Mouse (Mus musculus) gastrocnemius, postnatal 14 days (tissue): ENCODE results near the gene Vinac1. TPM values are rescaled to one million over a fixed set of nuclear protein-coding genes. Genes with fewer than 3 reads are reported as not detected.
"Not testable (repeated sequence)": the region's sequence is repeated elsewhere in the genome, so short reads cannot be mapped to it uniquely, and the experiment has no call there.

ENCODE experiments used
- DNase-seq: peaks from one replicate; pipeline ENCODE4 v3.0.0; 2021; ENCODE audit warnings: mixed read lengths
- intact Hi-C: fragments of 180-260 bp; cut with DNase I; formaldehyde crosslinking; loops from one replicate; pipeline ENCODE4 v1.15.1; 2025; ENCODE audit warnings: low total_unique reads
- total RNA-seq, 2 experiments: library from RNA; stranded (reverse); gene quantifications; 2 replicates each; pipeline ENCODE4 v1.2.3; 2021

Gene Vinac1
- total RNA-seq, 2 experiments from 2014 or later = 0.04 TPM; not detected in 1

DNA sequence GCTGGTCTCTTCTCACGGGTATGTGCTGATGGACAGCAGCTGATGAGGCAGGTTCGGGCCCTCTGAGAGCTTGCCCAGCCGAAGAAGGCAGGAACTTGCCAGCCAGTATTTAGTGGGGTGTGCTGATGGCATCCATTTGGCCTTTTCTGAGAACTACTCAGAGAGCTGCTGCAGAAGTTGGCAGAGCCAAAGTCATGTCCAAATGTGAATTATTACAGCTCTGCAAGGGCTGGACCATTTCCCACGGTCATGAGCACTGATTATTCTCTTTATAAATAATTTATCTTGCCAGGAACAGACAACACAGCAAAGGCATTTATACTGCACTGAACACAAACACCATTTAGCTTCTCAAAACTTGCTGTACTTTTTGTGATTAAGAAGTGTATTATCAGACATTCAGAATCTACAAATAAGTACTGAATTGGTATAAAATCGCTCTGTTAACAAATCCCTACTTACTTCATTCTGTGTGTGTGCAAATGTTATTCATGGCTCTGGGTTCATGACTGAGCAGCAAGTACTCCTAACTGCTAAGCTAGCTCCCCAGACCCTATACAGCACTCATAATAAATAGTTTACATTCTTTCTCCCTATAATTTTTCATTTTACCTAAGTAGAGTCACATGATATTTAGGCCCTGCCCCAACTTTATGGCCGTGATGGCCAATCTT is 1.7 kb downstream of the Vinac1 start:
- intact Hi-C loops = no loop called here
- no peak for DNase-seq

DNA sequence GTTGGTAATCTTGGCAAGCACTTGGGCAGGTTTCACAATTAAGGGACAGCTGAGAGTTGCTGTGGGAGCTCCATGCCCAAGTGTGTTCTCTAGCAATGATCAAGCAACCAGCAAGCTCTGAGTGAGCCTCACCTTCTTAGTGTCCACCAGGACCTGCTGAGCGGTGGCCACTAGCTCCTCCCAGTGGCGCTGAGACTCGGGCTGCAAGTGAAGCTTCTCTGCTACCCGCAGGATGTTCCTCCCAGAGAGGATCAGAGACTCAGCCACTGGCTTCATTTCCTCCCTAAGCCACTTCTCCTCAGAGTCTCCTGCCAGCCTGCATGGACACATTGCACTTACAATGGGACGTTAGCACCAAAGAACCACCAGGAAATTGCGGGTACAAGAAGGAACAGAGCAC is 7.4 kb downstream of the Vinac1 start:
- no peak for DNase-seq
- intact Hi-C loops = no loop called here

- intact Hi-C loops = loop anchor here (5.0 kb wide), 1 partner anchor 218 kb away; no protein-coding TSS in a partner anchor
- peak; percentile 24 for DNase-seq
Observed at GRCm38 (mm10) chr2:129038937-129039631, 8.9 kb downstream of the Vinac1 start.

DNA sequence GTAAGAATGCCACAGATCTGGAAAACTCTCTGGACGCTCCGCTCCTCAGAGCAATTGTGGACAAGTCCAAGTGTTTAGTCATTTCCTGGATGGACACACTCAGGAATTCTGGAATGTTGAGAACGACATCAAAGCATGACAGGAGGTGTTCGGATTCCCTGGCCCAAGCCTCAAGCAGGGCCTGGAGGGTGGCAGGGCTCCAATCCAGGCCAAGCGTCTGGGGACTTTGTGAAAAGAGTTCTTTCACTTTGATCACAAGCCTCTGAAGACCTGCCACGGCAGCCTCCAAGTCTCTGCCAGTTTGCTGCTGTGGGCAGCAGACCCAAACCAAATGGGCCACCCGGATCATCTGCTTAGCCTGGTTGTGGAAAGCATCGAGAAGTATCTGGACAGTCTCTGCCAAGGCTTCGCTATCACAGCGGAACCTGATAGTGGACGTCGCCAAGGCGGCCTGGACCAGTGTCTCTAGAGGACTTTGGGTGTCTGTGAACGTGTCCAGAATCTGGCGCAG is 9.5 kb downstream of the Vinac1 start:
- DNase-seq = peak; percentile 13
- intact Hi-C loops = loop anchor here (5.0 kb wide), 1 partner anchor 219 kb away; no protein-coding TSS in a partner anchor

- intact Hi-C loops = loop anchor here (5.0 kb wide), 1 partner anchor 222 kb away; no protein-coding TSS in a partner anchor
- no peak for DNase-seq
Observed at GRCm38 (mm10) chr2:129035381-129035780, 12.6 kb downstream of the Vinac1 start.

DNA sequence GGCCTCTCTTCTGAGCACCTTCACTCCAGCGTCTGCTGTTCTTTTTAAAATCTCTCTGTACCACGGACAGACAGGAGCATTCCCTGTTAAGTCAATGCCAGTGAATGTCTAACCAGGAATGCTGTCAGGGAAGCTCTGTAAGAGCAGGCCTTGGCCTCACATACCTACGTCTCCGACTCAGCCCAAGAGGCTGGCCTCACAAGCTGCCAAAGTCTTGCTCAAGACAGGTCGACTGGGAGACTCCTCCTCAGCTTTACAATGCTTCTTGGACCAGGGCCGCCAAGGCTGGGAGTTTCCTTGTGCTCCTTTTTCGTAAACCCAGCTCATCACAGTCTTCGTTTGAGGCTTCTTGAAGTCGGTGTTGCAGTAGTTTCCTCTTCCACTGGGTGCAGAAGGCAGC is 23.2 kb downstream of the Vinac1 start:
- intact Hi-C loops = no loop called here
- DNase-seq = no peak

- intact Hi-C loops = no loop called here
- no peak for DNase-seq
Observed at GRCm38 (mm10) chr2:129020106-129020505, 27.9 kb downstream of the Vinac1 start.

- DNase-seq, intact Hi-C loops: not testable (repeated sequence)
Observed at GRCm38 (mm10) chr2:129008867-129009266, 39.1 kb downstream of the Vinac1 start.

GRCm38 (mm10) chr2:129006194-129006749 is 41.7 kb downstream of the Vinac1 start:
- intact Hi-C loops = no loop called here
- no peak for DNase-seq

DNA sequence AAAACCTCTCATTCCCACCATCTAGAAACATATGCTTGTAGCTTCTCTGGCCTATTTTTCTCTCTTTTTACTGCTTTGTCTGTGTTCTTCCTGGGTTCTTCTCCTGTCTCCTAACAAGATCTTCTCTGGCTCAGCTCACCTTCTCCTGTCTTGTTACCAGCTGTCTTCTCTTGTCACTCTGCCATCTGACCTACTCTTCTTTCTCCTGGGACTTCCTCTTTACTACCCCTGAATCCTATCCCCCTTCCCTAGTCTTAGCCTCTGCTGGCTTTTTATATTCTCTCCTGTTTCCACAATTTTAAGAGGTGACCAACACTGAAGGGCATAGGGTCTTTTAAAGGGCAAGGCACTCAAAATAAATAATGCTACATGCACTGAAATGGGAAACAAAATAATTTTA is 43.1 kb downstream of the Vinac1 start:
- intact Hi-C loops = no loop called here

DNA sequence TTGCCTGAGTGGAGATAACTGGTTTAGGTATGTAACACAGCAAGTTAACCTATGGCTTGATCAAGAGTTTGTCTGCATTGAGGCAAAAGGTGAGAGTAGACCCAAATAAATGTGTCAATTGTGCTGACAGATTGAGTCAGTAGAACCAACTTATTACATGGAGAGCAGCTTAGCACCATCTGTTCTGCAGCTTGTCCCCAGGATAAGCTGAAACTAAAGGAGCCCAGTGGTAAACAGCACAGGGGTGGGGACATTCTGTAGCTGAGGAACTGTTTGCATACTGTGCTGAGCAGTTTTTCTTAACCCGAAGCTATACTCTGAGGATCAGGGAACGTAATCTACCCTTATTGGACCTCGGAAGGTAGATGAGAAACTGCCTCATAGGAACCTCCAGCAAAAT is 63.2 kb downstream of the Vinac1 start:
- no peak for DNase-seq
- intact Hi-C loops = no loop called here

More for the DNA sequence above, 43.1 kb downstream of the Vinac1 start:
- no peak for DNase-seq

- DNase-seq = no peak
- intact Hi-C loops = no loop called here
Observed at GRCm38 (mm10) chr2:128975572-128975971, 72.4 kb downstream of the Vinac1 start.

Other genes with a start within 250 kb of the Vinac1 start
- 10 to 100 TPM; 13.0 to 13.3 TPM for gene Tmem87b, start 230.1 kb downstream of the Vinac1 start, total RNA-seq
- 10 to 100 TPM; 10.3 to 10.5 TPM for gene Fbln7, start 185.2 kb downstream of the Vinac1 start, total RNA-seq
- gene Zc3h8, start 104.1 kb downstream of the Vinac1 start, total RNA-seq = 1 to 10 TPM; 4.5 to 5.8 TPM
- gene Zc3h6, start 80.8 kb downstream of the Vinac1 start, total RNA-seq = 1 to 10 TPM; 4.6 to 6.8 TPM
- 10 to 100 TPM; 13.8 to 16.8 TPM for gene Gm10762, start 80.4 kb downstream of the Vinac1 start, total RNA-seq
- 1 to 10 TPM; 5.6 to 7.3 TPM for gene Ttl, start 17.8 kb upstream of the Vinac1 start, total RNA-seq
- gene Polr1b, start 52.8 kb upstream of the Vinac1 start, total RNA-seq = 10 to 100 TPM in 1 of 2 experiments, 1 to 10 TPM in 1; 9.0 to 10.0 TPM
- gene Chchd5, start 81.5 kb upstream of the Vinac1 start, total RNA-seq = 1 to 10 TPM; 7.9 to 9.1 TPM
- 1 to 10 TPM; 4.5 to 5.1 TPM for gene Slc20a1, start 150.6 kb upstream of the Vinac1 start, total RNA-seq
- 1 to 10 TPM; 2.8 to 3.3 TPM for gene Ckap2l, start 249.0 kb upstream of the Vinac1 start, total RNA-seq